Mouse (Mus musculus): Measurements from ENCODE around the gene Xbp1.

- TF ChIP-seq CTCF (IDR thresholded peaks at IDR 0.05; ENCODE audit: control insufficient read depth, insufficient read depth, low read length) (no peak), POLR2A (IDR thresholded peaks at IDR 0.05; ENCODE audit: borderline replicate concordance, control insufficient read depth, low read depth, low read length) (no peak)
Measured at GRCm38 (mm10) chr11:5517346-5517745, 3.1 kb upstream of the Xbp1 start.
